Mouse (Mus musculus) testis, adult 2 months (tissue): ENCODE results near the gene Ndufa4l2.

Experiments used
- CTCF ChIP-seq: fragments of 200-500 bp; IDR thresholded peaks from 2 replicates; pipeline ENCODE4 v1.5.1; 2012; ENCODE audit warnings: low read depth, mild to moderate bottlenecking, inconsistent platforms, low read length, moderate library complexity; ENCODE audit not compliant: control insufficient read depth, insufficient read depth, insufficient replicate concordance
- POLR2A ChIP-seq: fragments of 200-500 bp; IDR thresholded peaks from 2 replicates; pipeline ENCODE4 v1.6.1; 2012; ENCODE audit warnings: low read depth, mild to moderate bottlenecking, inconsistent platforms, low read length, moderate library complexity; ENCODE audit not compliant: control insufficient read depth

GRCm38 (mm10) chr10:127548236-127548635, 33.5 kb downstream of the Ndufa4l2 start:
- TF ChIP-seq POLR2A (no peak), CTCF (no peak)
